Mouse (Mus musculus) liver (tissue): Measurements from ENCODE around the gene Tube1.

Source experiments
- DNase-seq: peaks from one replicate; pipeline ENCODE4 v3.0.0-alpha.2; 2020; ENCODE audit warnings: mixed read lengths

The Tube1 gene

GRCm38 (mm10) chr10:39133462-39134310 lies at the start of gene Tube1, which contains the start of gene Fam229b:
Tube1 (plus strand) TSS chr10:39133976.
Fam229b (minus strand) TSS chr10:39133914.
- peak; percentile 88 for DNase-seq

- DNase-seq = no peak
These were observed 36.8 kb upstream of the Tube1 start for GRCm38 (mm10) chr10:39096981-39097380.

GRCm38 (mm10) chr10:39098746-39099145 lies 35.0 kb upstream of the Tube1 start:
- DNase-seq = no peak

GRCm38 (mm10) chr10:39104803-39105449 lies 28.9 kb upstream of the Tube1 start:
- no peak for DNase-seq

GRCm38 (mm10) chr10:39106413-39106812 lies 27.4 kb upstream of the Tube1 start:
- DNase-seq = no peak

- no peak for DNase-seq
These were observed 26.8 kb upstream of the Tube1 start for GRCm38 (mm10) chr10:39106935-39107334.

- DNase-seq = no peak
These were observed 24.8 kb upstream of the Tube1 start for GRCm38 (mm10) chr10:39108837-39109488.

GRCm38 (mm10) chr10:39109489-39109874 lies 24.3 kb upstream of the Tube1 start:
- DNase-seq = no peak

- DNase-seq = no peak
These were observed 12.4 kb upstream of the Tube1 start for GRCm38 (mm10) chr10:39121412-39121811.

GRCm38 (mm10) chr10:39137766-39138165 lies 4.0 kb downstream of the Tube1 start:
- no peak for DNase-seq

- no peak for DNase-seq
These were observed 5.0 kb downstream of the Tube1 start for GRCm38 (mm10) chr10:39138761-39139160.

GRCm38 (mm10) chr10:39140843-39141242 lies 7.1 kb downstream of the Tube1 start:
- DNase-seq = no peak

GRCm38 (mm10) chr10:39141401-39141800 lies 7.6 kb downstream of the Tube1 start:
- peak; percentile 41 for DNase-seq

- DNase-seq = no peak
These were observed 8.4 kb downstream of the Tube1 start for GRCm38 (mm10) chr10:39142216-39142615.

- DNase-seq = no peak
These were observed 22.9 kb downstream of the Tube1 start for GRCm38 (mm10) chr10:39156719-39157118.

- no peak for DNase-seq
These were observed 23.5 kb downstream of the Tube1 start for GRCm38 (mm10) chr10:39157321-39157720.

GRCm38 (mm10) chr10:39158306-39158705 lies 24.5 kb downstream of the Tube1 start:
- DNase-seq = no peak

- DNase-seq = no peak
These were observed 27.6 kb downstream of the Tube1 start for GRCm38 (mm10) chr10:39161406-39161805.

GRCm38 (mm10) chr10:39162666-39163484 lies 29.1 kb downstream of the Tube1 start:
- DNase-seq = no peak

- no peak for DNase-seq
These were observed 29.9 kb downstream of the Tube1 start, which contains the start of gene Ccn6 for GRCm38 (mm10) chr10:39163694-39164093. Ccn6 (minus strand) TSS chr10:39163794.

- no peak for DNase-seq
These were observed 31.9 kb downstream of the Tube1 start for GRCm38 (mm10) chr10:39165632-39166115.

GRCm38 (mm10) chr10:39167611-39168010 lies 33.8 kb downstream of the Tube1 start:
- DNase-seq = no peak
